Mouse (Mus musculus) megakaryocyte, embryonic 14.5 days (primary cell): ENCODE measurements around the gene Pkmyt1.

Source experiments
- FLI1 ChIP-seq: IDR thresholded peaks from 2 replicates; pipeline ENCODE4 v1.6.1; 2012; ENCODE audit warnings: low read length, inconsistent platforms, mixed read lengths
- GATA1 ChIP-seq: IDR thresholded peaks from 3 replicates; pipeline ENCODE4 v1.6.1; 2012; ENCODE audit warnings: mixed read lengths, low read length, inconsistent platforms, borderline replicate concordance

DNA sequence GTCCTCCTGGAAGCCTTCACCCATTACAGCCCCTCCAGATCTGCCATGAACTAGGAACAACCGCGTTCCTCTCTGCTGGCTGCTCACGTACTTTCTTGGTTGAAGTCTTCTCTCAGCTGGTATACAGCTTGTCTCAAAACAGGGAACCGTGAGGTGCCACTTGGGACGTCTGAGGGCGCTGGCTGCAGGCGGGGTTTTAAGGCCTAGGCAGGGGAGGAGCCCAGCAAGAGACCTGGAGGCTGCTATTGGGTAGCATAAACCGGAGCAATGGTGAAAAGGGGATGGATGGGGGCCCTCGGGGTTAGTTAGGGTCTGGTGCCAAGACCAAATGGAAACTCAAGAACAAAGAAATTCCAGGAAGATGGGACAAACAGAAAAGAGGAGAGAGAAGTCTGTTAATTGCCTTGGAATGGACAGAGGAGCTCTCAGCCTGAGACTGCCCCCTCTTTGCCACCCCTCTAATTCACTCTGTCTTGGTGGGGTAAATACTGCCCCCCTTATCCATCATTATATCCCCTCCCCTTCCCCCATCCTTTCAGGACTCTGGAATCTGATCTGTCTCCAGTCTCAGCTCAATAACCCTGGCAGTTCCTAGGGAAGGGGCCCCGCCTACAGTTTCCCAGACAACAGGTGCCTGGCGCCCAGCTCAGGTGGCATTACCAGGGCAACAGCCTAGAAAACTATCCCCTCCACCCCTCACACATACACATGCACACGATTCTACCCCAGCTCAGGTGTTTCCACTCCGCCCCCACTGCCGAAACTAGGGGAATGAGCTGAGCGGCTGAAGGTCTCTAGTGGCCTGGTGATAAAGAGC lies 42.1 kb upstream of the Pkmyt1 start, which contains the start of gene Cldn9:
- TF ChIP-seq GATA1 (no peak), FLI1 (no peak)
